Mouse (Mus musculus) layer of hippocampus, adult 18-20 months (tissue): ENCODE data around the gene Cblc. TPM values are rescaled to one million over a fixed set of nuclear protein-coding genes. Genes with fewer than 3 reads are reported as not detected.
A peak's percentile ranks its signal among the peaks of the same experiment; 100 is the strongest.
"Not testable (repeated sequence)": the region's sequence is repeated elsewhere in the genome, so short reads cannot be mapped to it uniquely, and the experiment has no call there.

Experiments used
- DNase-seq, 2 experiments: peaks; one replicate each; pipeline ENCODE4 v3.0.0; 2022; ENCODE audit warnings: low spot score in 2 of 2
- total RNA-seq, 2 experiments: library from RNA; stranded (reverse); gene quantifications; 2 replicates each; pipeline ENCODE4 v1.2.3; 2021

Gene Cblc
- total RNA-seq, 2 experiments from 2014 or later = not detected

GRCm38 (mm10) chr7:19820347-19821048, 23.9 kb upstream of the Cblc start:
- DNase-seq = no peak

DNA sequence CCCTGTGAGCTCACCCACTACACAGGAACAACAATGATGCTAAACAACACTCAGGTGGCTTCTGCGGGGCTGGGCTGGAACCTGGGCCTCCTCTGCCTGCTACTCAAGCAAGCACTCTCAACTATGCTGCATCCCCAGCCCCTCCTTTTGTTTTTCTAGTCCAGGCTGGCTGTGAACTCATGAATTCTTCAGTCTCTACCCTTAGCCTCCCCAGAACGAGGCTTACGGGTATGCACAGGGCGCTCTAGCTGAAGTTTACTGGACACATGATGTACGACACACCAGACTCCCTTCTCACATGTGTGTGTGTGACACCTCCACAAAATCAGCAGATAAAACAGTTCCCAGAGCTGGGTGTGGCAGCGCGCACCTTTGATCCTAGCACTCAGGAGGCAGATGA, 22.3 kb upstream of the Cblc start:
- no peak for DNase-seq

DNA sequence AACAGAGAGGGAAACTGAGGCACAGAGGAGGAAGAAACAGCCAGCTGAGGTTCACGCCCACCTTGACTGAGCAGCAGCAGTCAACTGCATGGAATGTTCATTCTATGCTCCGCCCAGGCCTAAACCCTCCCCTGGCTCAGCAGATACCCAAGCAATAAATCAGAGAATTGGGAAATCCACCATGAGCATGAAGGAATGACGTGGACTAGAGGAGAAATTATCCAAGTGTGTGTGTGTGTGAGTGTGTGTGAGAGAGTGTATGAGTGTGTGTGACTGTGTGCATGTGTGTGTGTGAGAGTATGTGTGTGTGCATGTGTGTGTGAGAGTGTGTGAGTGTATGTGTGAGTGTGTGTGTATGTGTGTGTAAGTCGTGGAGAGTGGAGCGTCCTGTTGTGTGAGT, 21.8 kb upstream of the Cblc start:
- no peak for DNase-seq

DNA sequence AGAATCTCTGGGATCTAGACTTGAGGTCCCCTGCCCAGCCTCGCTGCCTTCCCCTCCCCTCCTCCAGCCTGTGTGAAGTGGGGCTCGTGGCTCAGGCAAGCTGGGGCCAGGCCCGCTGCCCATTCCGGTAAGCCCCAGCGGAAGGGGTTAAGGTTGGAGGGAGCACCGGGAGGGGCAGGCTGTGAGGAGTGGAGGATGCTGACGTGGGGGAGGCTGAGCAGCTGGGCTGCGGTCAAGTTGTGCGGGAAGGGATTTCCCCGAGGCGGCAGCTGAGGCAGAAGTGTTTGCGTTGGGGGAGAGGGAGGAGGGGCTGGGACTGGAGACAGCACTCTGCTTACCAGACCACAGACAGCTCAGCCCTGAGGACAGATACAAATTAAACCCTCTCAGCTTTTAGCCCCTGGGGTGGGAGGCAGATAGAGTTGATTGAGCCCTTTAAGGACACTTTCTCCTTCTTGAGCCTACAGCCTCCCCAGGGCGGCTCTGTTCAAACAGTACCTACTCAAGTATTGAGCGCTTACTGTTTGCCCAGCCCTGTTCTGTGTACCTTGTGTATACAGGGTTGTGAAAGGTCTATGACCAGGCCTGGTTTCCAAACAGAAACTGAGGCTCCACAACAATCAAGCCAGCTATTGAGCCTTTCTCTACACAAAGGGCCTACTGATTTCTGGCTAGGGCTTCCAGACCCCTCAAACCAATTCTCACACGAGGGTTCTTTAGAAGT, 20.9 kb upstream of the Cblc start:
- DNase-seq = no peak

DNA sequence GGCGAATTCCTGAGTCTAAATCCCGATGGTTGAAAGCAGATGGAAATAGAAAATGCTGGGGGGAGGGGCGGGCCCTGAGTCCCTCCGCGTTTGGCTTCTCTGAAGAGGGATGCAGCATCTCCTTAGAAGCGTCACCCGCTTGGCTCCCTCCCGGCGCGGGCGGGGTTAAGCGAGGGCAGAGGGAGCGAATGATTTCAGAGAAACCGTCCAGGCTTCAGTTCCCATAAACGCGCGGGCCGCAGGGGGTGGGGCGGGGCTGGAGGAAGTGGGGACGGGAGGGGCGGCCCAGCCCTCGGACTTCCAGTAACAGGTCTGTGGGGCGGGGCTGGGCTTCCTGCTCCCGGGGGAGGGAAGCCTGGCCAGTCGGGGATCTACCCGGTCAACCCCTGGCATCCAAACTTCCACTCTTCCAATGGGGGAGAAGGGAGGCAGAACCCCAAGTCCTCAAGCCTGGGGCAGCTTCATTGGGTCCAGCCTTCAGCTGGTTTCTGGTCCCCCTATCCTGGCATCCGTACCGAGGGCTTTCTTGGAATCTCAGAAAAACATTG, 19.7 kb upstream of the Cblc start:
- peak in 1 of 2 experiments; percentile 31 for DNase-seq

GRCm38 (mm10) chr7:19815296-19816223, 19.0 kb upstream of the Cblc start:
- DNase-seq = no peak

DNA sequence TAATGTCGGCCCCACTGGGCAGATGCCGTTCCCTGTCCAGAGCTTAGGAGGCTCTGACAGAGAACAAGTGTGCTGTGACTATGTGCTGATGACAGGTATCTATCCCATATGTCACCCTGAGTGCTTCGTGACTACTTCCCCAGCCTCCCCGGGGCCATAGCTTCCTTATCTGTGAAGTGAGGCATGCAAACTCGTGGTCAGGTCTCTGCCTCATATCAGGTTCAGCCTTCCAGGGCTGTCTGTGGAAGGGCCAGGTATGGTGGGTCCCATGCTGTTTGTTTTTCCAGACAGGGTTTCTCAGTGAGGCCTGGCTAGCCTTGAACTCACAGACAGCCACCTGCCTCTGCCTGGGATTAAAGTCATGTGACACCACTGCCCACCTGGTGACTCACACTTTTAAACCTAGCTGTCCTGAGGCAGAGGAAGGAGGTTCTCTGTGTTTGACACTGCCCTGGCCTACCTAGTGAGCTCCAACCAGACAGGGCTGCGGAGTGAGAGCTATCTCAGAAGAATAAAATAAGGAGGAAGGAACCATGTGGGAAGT, 17.0 kb upstream of the Cblc start:
- DNase-seq = no peak

DNA sequence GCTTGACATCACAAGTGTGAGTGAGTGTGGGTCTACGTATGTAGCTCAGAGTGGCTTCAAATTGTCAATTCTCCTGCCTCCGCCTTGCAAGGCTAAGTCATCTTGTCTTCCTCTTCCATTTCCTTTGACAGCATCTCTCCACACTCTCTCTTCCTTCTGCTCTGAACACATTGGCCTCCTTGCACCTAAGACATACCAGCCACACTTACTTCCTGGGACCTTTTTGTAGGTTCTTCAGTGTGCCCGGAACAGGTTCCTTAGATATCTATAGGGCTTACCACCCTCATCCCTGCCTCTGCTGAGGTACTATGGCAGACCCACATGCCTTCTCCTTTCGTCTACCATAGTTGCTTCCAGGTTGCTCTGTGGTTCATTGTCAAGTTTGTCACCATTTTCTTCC, 16.6 kb upstream of the Cblc start:
- DNase-seq = no peak

DNA sequence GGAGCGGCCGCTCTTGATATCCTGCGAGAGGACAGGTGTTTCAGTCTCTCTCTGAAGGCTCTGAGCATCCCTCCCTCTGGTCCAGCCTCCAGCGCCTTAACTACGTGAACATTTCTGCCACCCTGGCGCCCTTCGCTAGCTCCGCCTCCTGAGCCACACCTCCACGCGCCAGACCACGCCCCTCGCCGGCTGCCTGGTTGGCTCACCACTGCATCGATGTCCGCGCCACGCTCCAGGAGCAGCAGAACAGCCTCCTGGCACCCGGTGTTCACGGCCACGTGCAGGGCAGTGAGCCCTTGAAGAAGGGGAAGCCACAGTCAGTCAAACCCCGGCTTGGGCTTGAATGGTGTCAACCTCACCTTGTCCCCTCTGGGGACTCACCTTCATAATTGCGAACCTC, 14.5 kb upstream of the Cblc start:
- DNase-seq = no peak

DNA sequence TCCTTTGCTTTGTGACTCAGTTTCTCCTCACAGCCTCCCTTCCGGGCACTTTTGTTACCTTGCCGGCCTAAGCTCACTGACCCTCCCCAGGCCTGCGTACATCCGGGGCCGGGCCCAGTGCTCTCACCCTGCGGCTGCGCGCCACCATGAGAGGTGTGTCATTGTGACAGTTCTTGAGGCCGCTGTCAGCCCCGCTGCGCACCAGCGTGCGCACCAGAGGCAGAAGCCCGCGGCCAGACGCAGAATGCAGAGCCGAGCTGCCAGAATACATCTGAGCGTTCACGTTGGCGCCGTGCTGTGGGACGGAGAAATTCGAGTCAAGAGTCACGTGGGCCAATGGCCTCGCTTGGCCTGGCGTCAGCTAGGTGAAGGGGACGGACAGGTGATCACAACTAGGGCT, 12.8 kb upstream of the Cblc start:
- no peak for DNase-seq

- DNase-seq = no peak
These were observed 9.9 kb upstream of the Cblc start for GRCm38 (mm10) chr7:19806356-19806969.

- peak in 1 of 2 experiments; percentile 78 for DNase-seq
These were observed 6.4 kb upstream of the Cblc start for GRCm38 (mm10) chr7:19802995-19803394.

- DNase-seq = peak in 1 of 2 experiments; percentile 61
These were observed 4.2 kb upstream of the Cblc start for GRCm38 (mm10) chr7:19800764-19801163.

DNA sequence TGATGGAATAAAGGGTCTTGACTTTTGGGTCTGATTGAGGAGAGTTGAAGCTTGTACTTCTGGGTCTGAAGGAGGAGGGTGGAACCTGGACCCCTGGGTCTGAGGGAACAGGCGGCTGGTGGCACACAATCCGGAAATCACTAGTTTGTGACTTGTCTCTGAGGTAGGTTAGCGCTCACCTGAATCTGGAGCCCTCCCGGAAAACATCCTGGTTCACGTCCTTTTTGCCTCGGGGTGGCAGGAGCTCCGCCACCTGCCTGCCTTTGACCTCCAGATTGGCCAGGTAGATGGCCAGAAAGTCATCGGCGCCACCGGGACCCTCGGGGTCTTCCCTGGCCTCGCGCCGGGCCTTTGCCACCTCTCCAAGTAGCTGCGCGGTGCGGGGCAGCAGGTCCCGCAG, 355 bp downstream of the Cblc start:
- no peak for DNase-seq

GRCm38 (mm10) chr7:19795236-19795635, 1.4 kb downstream of the Cblc start:
- no peak for DNase-seq

- no peak for DNase-seq
These were observed 3.6 kb downstream of the Cblc start for GRCm38 (mm10) chr7:19792701-19793630.

- DNase-seq = not testable (repeated sequence)
These were observed 5.1 kb downstream of the Cblc start for GRCm38 (mm10) chr7:19791504-19791903.

GRCm38 (mm10) chr7:19789904-19790347, 6.7 kb downstream of the Cblc start:
- DNase-seq = peak; percentile 70 to 84

DNA sequence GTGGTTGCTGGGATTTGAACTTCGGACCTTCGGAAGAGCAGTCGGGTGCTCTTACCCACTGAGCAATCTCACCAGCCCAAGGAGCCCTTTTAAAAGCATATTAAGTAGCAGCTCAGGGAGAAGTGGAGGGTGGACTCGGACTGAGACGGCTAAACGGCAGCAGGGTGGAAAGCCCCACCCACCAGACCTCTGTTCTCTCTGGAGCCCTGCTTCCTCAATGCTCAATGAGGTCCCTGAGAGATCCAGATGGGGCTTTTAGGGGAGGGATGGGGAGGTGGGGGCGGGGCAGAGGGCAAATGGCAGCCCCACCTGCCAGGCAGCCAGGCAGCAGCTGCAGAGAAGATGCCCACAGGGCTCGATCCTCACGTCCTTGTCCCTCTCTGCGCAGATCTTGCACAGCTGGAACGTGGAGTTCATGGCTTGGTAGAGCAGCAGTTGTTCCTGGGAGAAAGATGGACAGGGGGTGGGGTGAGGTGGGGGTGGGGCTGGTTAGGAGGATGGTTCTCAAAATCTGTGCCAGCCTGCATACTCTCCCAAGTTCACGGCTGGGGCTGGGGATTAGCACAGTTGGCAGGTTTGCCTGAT, 10.6 kb downstream of the Cblc start:
- no peak for DNase-seq
